Comparison of ENCODE assay signal across 8 mouse cellular contexts in the genomic region with DNA sequence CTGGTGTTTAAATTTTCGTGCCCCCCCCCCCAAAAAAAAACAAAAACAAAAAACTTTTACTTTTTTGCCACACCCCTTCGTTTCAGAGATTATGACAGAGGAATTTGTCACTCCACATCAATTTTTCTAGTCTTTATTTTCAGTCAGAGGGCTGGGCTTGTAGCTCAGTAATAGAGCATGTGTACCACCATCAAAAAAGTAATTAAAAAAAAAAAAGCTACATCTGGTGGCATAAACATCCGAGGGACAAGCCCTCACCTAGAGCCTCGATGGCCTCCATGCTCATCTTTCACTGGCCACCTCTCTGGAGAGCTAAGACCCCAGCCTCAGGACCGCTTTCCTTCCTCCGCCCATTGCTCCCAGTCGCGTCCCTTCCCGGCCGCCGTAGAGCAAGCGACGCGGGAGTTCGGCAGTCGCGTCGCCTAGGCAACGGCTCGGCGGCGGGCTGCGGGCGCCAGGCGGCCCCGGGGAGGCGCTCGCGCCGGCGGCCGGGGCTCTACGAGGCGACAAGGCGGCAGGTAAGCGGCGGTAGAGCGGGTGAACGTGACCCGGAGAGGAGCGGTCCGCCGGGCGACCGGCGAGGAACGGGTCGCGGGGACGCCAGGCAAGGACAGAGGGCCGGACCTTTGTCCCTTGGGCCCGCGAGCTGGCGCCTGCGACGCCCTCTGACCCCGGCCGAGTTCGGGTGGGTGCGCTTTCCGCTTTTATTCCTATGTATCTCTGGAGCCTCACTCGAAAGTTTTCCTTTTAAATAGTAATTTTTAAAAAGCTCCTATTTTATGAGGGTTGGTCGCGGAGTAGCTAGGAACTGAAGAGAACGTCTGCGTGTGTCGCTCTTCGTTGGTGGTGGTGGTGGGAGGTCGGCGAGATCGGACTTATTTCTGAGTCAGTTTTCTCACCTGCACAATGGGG. TPM values are rescaled to one million over a fixed set of nuclear protein-coding genes. Genes with fewer than 3 reads are reported as not detected.
DNase-seq lines count a peak whose midpoint lies in the region; ATAC-seq and TF ChIP-seq lines count a peak whose summit lies in the region.

Gene Pkig (plus strand): TSS at position 412 of the 912 bp plus-strand sequence.

- in situ Hi-C loops in Patski (cut with MboI; ENCODE audit: low pct_unique_long_range_greater_than_20kb), result no loop called here

- no peak for DNase-seq in Patski (ENCODE audit: low read depth, low spot score)
- DNase-seq in cerebellum, adult 9-11 months, result peak; percentile 86
- DNase-seq in frontal cortex, postnatal 10 days (ENCODE audit: low spot score in 2 of 2), result peak; percentile 70 to 85
- peak; percentile 95 for DNase-seq in hindbrain, embryonic 11.5 days (ENCODE audit: low spot score)
- peak; percentile 81 to 84 for DNase-seq in layer of hippocampus, postnatal 14 days (ENCODE audit: low spot score in 2 of 2)
- peak; percentile 84 for DNase-seq in lung, postnatal 14 days
- DNase-seq in ovary, postnatal 36 days (ENCODE audit: low spot score), result peak; percentile 89
- DNase-seq in thymus, postnatal 14 days, result peak; percentile 90

- under 1% methylated on average over 71 of the region's 71 CpGs for WGBS in hindbrain, embryonic 11.5 days

- ATAC-seq in Patski, result peak; percentile 84
- ATAC-seq in hindbrain, embryonic 11.5 days (ENCODE audit: low FRiP score), result peak; percentile 92

- H3K9me3 ChIP-seq in hindbrain, embryonic 11.5 days (ENCODE audit: control insufficient read depth, low read length), result no peaks in the 10 kb centered on the region

- peak within 1 kb of the TSS; percentile 76; the same call in 1 of the 2 replicates for H3K27ac ChIP-seq in hindbrain, embryonic 11.5 days (ENCODE audit: low read depth, low read length)

- POLR2A ChIA-PET in Patski (lab: Charles Lee), result interaction anchor here (0.6 to 0.8 kb wide), 4 partner anchors 8 to 38 kb away, joined by 3 to 5 read pairs (median 3); no protein-coding TSS in a partner anchor

- peaks cover 2% of the 10 kb centered on the region; the same call in 1 of the 2 replicates for H3K4me1 ChIP-seq in hindbrain, embryonic 11.5 days (replicated peaks; ENCODE audit: control insufficient read depth, insufficient read depth, low read length)

- H3K9ac ChIP-seq in hindbrain, embryonic 11.5 days (ENCODE audit: low read depth, low read length), result peak within 1 kb of the TSS; percentile 68

- no peaks in the 10 kb centered on the region for H3K36me3 ChIP-seq in hindbrain, embryonic 11.5 days (ENCODE audit: control insufficient read depth, insufficient read depth, low read length)

- peak; percentile 50 for TF ChIP-seq CTCF in Patski (IDR thresholded peaks at IDR 0.05)

- no peaks in the 10 kb centered on the region for H3K27me3 ChIP-seq in Patski
- H3K27me3 ChIP-seq in hindbrain, embryonic 11.5 days (ENCODE audit: control insufficient read depth, insufficient read depth, low read length), result no peaks in the 10 kb centered on the region

- H3K4me2 ChIP-seq in hindbrain, embryonic 11.5 days (replicated peaks; ENCODE audit: low read depth, low read length), result peak within 1 kb of the TSS; percentile 41

- CTCF ChIA-PET in Patski (lab: Charles Lee), result interaction anchor here (0.7 to 3.8 kb wide), 10 partner anchors 9 to 61 kb away, joined by 3 to 15 read pairs (median 5); partner anchors contain the start of gene Serinc3

- peak within 1 kb of the TSS; percentile 70 for H3K4me3 ChIP-seq in hindbrain, embryonic 11.5 days (ENCODE audit: low read depth, low read length)

RNA-seq across cellular contexts. Expression of gene Pkig, which starts in this region (rescaled TPM):
- 87.0 TPM for polyA plus RNA-seq in Patski (2021)
- 136 and 138 TPM in 2 replicates for polyA plus RNA-seq in hindbrain, embryonic 11.5 days (2014; fragmentation: Nextera tagmentation; extraction: Ambion mirVana)
- 10 to 100 TPM; 70.9 to 71.8 TPM for total RNA-seq in layer of hippocampus, postnatal 14 days (2021)
